Mouse (Mus musculus) megakaryocyte, embryonic 14.5 days (primary cell): ENCODE results near the gene Camk2b. TPM values are rescaled to one million over a fixed set of nuclear protein-coding genes. Genes with fewer than 3 reads are reported as not detected.

Source experiments
- H3K27me3 ChIP-seq: replicated peaks from 2 replicates; pipeline ENCODE3; 2012; ENCODE audit warnings: inconsistent platforms
- H3K36me3 ChIP-seq: replicated peaks from 2 replicates; pipeline ENCODE3; 2012; ENCODE audit warnings: low read length, inconsistent platforms, mixed read lengths
- H3K4me1 ChIP-seq: 2 replicates; pipeline ENCODE4 v1.6.1; 2012; ENCODE audit warnings: inconsistent platforms
- H3K4me3 ChIP-seq: replicated peaks from 2 replicates; pipeline ENCODE3; 2012; ENCODE audit warnings: moderate library complexity, mild to moderate bottlenecking, inconsistent platforms
- H3K9me3 ChIP-seq: 2 replicates; pipeline ENCODE4 v1.6.1; 2012; ENCODE audit warnings: inconsistent platforms
- FLI1 ChIP-seq: IDR thresholded peaks from 2 replicates; pipeline ENCODE4 v1.6.1; 2012; ENCODE audit warnings: low read length, inconsistent platforms, mixed read lengths
- GATA1 ChIP-seq: IDR thresholded peaks from 3 replicates; pipeline ENCODE4 v1.6.1; 2012; ENCODE audit warnings: mixed read lengths, low read length, inconsistent platforms, borderline replicate concordance
- polyA plus RNA-seq: library from polyadenylated mRNA; stranded (reverse); fragments of >175 nt; gene quantifications from 2 replicates; pipeline ENCODE4 v1.2.3, GENCODE M21; 2012; ENCODE audit warnings: low replicate concordance; ENCODE audit not compliant: insufficient read depth

Gene Camk2b
- polyA plus RNA-seq, 1 experiment = 0.11 TPM

DNA sequence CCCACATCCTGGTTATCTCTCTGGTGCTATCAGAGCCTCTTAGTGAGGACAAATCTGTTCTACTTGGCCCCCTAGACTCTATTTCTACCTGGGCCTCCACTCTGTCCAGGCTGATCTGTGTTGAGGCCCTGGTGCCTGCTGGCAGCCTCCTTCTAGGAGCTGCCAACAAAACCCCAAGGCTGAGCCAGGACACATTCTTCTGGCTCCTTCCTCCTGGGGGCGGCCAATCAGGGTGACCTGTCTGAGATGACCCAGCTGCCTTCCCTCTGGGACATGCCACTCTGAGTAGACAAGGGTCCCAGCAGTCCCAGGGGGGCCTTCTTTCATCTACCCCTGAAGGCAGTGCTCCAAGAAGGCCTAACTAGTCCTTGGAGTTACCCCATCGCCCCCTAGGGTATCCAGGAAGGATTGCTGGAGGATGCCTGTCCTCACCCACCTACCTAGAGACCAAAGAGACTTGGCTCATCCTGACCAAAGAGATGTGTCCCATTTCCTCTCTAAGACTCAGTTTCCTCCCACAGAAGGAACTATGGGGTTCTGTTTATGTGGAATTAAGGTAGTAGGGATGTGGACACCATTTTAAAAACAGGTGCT is 63.0 kb downstream of the Camk2b start:
- Histone ChIP-seq H3K4me1 (peaks cover 31% of the 10 kb centered on the region), H3K9me3 (no peaks in the 10 kb centered on the region)
- TF ChIP-seq GATA1 = no peak
- TF ChIP-seq FLI1 = no peak

GRCm38 (mm10) chr11:6001981-6002649 is 64.0 kb downstream of the Camk2b start:
- no peak for TF ChIP-seq FLI1
- TF ChIP-seq GATA1 = no peak
- H3K4me1 ChIP-seq = peaks cover 35% of the 10 kb centered on the region
- H3K36me3 ChIP-seq = no peaks in the 10 kb centered on the region

More for the DNA sequence above, 63.0 kb downstream of the Camk2b start:
- Histone ChIP-seq H3K4me3 (no peak overlapping the region), H3K36me3 (no peaks in the 10 kb centered on the region), H3K27me3 (peaks cover 25% of the 10 kb centered on the region)

GRCm38 (mm10) chr11:6000961-6001682 is 65.0 kb downstream of the Camk2b start:
- peak overlapping the region; percentile 38 for H3K4me3 ChIP-seq
- TF ChIP-seq FLI1 = no peak
- no peak for TF ChIP-seq GATA1
- H3K9me3 ChIP-seq = no peaks in the 10 kb centered on the region
- no peaks in the 10 kb centered on the region for H3K36me3 ChIP-seq
- H3K27me3 ChIP-seq = peaks cover 25% of the 10 kb centered on the region
- peaks cover 35% of the 10 kb centered on the region for H3K4me1 ChIP-seq

More at GRCm38 (mm10) chr11:6001981-6002649, 64.0 kb downstream of the Camk2b start:
- Histone ChIP-seq H3K9me3 (no peaks in the 10 kb centered on the region), H3K27me3 (peaks cover 25% of the 10 kb centered on the region), H3K4me3 (no peak overlapping the region)

- TF ChIP-seq FLI1 = no peak
- H3K27me3 ChIP-seq = peaks cover 32% of the 10 kb centered on the region
- H3K36me3 ChIP-seq = no peaks in the 10 kb centered on the region
- H3K4me1 ChIP-seq = peaks cover 35% of the 10 kb centered on the region
- H3K4me3 ChIP-seq = peak overlapping the region; percentile 70
- no peaks in the 10 kb centered on the region for H3K9me3 ChIP-seq
These were observed 66.1 kb downstream of the Camk2b start for GRCm38 (mm10) chr11:5999832-6000771.

DNA sequence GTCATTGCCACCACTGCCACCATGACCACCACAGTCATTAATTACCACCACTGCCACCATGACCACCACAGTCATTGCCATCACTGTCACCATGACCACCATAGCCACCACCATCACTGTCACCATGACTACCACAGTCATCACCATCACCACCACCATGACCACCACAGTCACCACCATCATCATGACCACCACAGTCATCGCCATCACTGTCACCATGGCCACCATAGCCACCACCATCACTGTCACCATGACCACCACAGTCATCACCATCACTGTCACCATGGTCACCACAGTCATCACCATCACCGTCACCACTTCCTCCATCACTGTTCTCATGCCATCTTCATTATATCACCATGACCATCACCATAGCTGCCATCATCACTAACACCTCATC is 67.7 kb downstream of the Camk2b start:
- Histone ChIP-seq H3K9me3 (no peaks in the 10 kb centered on the region), H3K36me3 (no peaks in the 10 kb centered on the region), H3K27me3 (peaks cover 37% of the 10 kb centered on the region), H3K4me1 (peaks cover 35% of the 10 kb centered on the region), H3K4me3 (peak overlapping the region; percentile 29)
- TF ChIP-seq FLI1 (no peak), GATA1 (no peak)

DNA sequence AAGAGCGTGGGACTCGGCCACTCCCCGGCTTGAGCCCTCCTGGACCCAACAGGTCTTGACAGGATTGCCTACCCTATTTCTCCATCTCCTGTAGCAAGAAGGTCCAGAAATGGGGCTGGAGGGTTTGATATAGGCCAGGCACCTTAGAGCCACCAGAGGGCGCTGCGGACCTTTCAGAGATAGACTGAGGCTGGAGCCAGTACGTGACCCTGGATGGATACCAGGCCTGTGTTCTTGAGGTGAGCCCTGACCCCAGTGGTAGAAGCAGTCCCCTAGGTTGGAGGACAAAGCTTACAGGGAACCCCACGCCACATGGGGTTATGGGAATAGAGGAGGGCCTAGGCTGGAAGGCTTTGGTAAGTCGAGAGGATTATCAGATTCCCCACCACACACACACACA is 70.2 kb downstream of the Camk2b start:
- Histone ChIP-seq H3K27me3 (peaks cover 43% of the 10 kb centered on the region), H3K9me3 (no peaks in the 10 kb centered on the region), H3K4me1 (peaks cover 38% of the 10 kb centered on the region), H3K36me3 (no peaks in the 10 kb centered on the region), H3K4me3 (no peak overlapping the region)
- no peak for TF ChIP-seq FLI1
- TF ChIP-seq GATA1 = no peak

GRCm38 (mm10) chr11:5994880-5995279 is 71.3 kb downstream of the Camk2b start:
- H3K4me1 ChIP-seq = peaks cover 28% of the 10 kb centered on the region
- H3K36me3 ChIP-seq = no peaks in the 10 kb centered on the region
- no peaks in the 10 kb centered on the region for H3K9me3 ChIP-seq
- TF ChIP-seq FLI1 (no peak), GATA1 (no peak)
- no peak overlapping the region for H3K4me3 ChIP-seq
- H3K27me3 ChIP-seq = peaks cover 46% of the 10 kb centered on the region

GRCm38 (mm10) chr11:5994212-5994611 is 72.0 kb downstream of the Camk2b start:
- H3K4me1 ChIP-seq = peaks cover 21% of the 10 kb centered on the region; the same call in 1 of the 2 replicates
- TF ChIP-seq GATA1 (no peak), FLI1 (no peak)
- H3K4me3 ChIP-seq = no peak overlapping the region

GRCm38 (mm10) chr11:5990910-5991309 is 75.3 kb downstream of the Camk2b start:
- peaks cover 9% of the 10 kb centered on the region; the same call in 1 of the 2 replicates for H3K4me1 ChIP-seq
- H3K9me3 ChIP-seq = no peaks in the 10 kb centered on the region
- no peak overlapping the region for H3K4me3 ChIP-seq
- no peak for TF ChIP-seq GATA1
- TF ChIP-seq FLI1 = no peak
- peaks cover 78% of the 10 kb centered on the region for H3K27me3 ChIP-seq
- no peaks in the 10 kb centered on the region for H3K36me3 ChIP-seq

More at GRCm38 (mm10) chr11:5994212-5994611, 72.0 kb downstream of the Camk2b start:
- Histone ChIP-seq H3K36me3 (no peaks in the 10 kb centered on the region), H3K27me3 (peaks cover 52% of the 10 kb centered on the region), H3K9me3 (no peaks in the 10 kb centered on the region)
